In the genomic region with DNA sequence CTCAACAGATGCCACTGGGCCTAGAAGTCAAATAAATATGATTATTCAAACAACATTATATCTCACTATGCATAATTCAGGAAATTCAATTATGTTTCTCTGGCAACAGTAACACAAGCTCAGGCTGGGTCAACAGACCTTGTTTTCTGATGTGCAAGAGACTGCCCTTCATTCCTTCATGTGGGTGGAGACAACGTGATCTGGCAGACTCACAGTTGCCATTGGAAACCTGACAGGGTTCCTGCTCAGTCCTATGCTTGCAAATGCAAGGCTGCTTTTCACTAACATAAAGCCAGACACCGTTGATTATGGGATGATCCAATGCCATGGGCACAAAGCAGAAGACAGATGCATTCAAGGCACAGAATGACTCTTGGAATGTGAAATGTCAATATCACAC, we compare ENCODE assay signal across 11 mouse cellular contexts.
DNase-seq lines count a peak whose midpoint lies in the region; ATAC-seq lines count a peak whose summit lies in the region.
"Had no signal": no experiment of that assay in that cellular context is flagged by ENCODE, and none has a peak within 500 bp of the region (broad histone marks: within the 10 kb centered on the region; RNA-seq: fewer than 3 reads in every experiment).

No protein-coding gene starts in this region.

- H3K36me3 ChIP-seq in hindbrain, embryonic 13.5 days = no peaks in the 10 kb centered on the region
- no peaks in the 10 kb centered on the region for H3K36me3 ChIP-seq in hindbrain, embryonic 12.5 days
- no peaks in the 10 kb centered on the region for H3K36me3 ChIP-seq in hindbrain, embryonic 16.5 days (ENCODE audit: control insufficient read depth, insufficient read depth, low read length)
- no peaks in the 10 kb centered on the region for H3K36me3 ChIP-seq in midbrain, embryonic 11.5 days (ENCODE audit: control insufficient read depth, insufficient read depth, low read length)
- H3K36me3 ChIP-seq in heart, embryonic 10.5 days = no peaks in the 10 kb centered on the region
- H3K36me3 ChIP-seq: G1E; heart, embryonic 12.5 days; limb, embryonic 12.5 days had no signal

- H3K9me3 ChIP-seq in hindbrain, embryonic 13.5 days = no peaks in the 10 kb centered on the region
- no peaks in the 10 kb centered on the region for H3K9me3 ChIP-seq in hindbrain, embryonic 12.5 days (replicated peaks)
- H3K9me3 ChIP-seq in hindbrain, embryonic 16.5 days (ENCODE audit: control insufficient read depth, low read length) = no peaks in the 10 kb centered on the region
- no peaks in the 10 kb centered on the region for H3K9me3 ChIP-seq in midbrain, embryonic 11.5 days (ENCODE audit: control insufficient read depth, low read length)
- H3K9me3 ChIP-seq in heart, embryonic 10.5 days = no peaks in the 10 kb centered on the region
- H3K9me3 ChIP-seq: G1E; heart, embryonic 12.5 days; limb, embryonic 12.5 days had no signal

- DNase-seq in brain, embryonic 18.5 days (ENCODE audit: low read depth, low spot score) = peak; percentile 42
- no peak for DNase-seq in midbrain, embryonic 11.5 days (ENCODE audit: low spot score, missing footprints)
- no peak for DNase-seq in heart, embryonic 10.5 days (ENCODE audit: low spot score)
- no peak for DNase-seq in testis, postnatal 10 days (ENCODE audit: low spot score)
- DNase-seq: cerebellum, adult 8-10 months had no signal

- no peak overlapping the region for H3K9ac ChIP-seq in hindbrain, embryonic 13.5 days
- H3K9ac ChIP-seq in hindbrain, embryonic 12.5 days = no peak overlapping the region
- H3K9ac ChIP-seq in hindbrain, embryonic 16.5 days (ENCODE audit: low read depth, low read length) = no peak overlapping the region
- H3K9ac ChIP-seq in midbrain, embryonic 11.5 days (ENCODE audit: low read length) = no peak overlapping the region
- H3K9ac ChIP-seq: heart, embryonic 12.5 days; limb, embryonic 12.5 days had no signal

- H3K27me3 ChIP-seq in hindbrain, embryonic 13.5 days = 0 out of 2 replicates have a peak, but pooled peaks cover 3% of the 10 kb centered on the region
- H3K27me3 ChIP-seq in hindbrain, embryonic 12.5 days = no peaks in the 10 kb centered on the region
- no peaks in the 10 kb centered on the region for H3K27me3 ChIP-seq in hindbrain, embryonic 16.5 days (replicated peaks; ENCODE audit: control insufficient read depth, insufficient read depth, low read length)
- 0 out of 2 replicates have a peak, but pooled peaks cover 2% of the 10 kb centered on the region for H3K27me3 ChIP-seq in midbrain, embryonic 11.5 days (ENCODE audit: control insufficient read depth, insufficient read depth, low read length)
- H3K27me3 ChIP-seq in heart, embryonic 10.5 days (ENCODE audit: insufficient read depth, poor library complexity, severe bottlenecking) = no peaks in the 10 kb centered on the region
- H3K27me3 ChIP-seq: heart, embryonic 12.5 days had no signal

- no peak overlapping the region for H3K4me2 ChIP-seq in hindbrain, embryonic 13.5 days
- H3K4me2 ChIP-seq in hindbrain, embryonic 12.5 days (replicated peaks) = no peak overlapping the region
- H3K4me2 ChIP-seq in hindbrain, embryonic 16.5 days (ENCODE audit: low read length) = no peak overlapping the region
- H3K4me2 ChIP-seq in midbrain, embryonic 11.5 days = no peak overlapping the region
- H3K4me2 ChIP-seq: heart, embryonic 12.5 days; limb, embryonic 12.5 days had no signal

- WGBS in hindbrain, embryonic 13.5 days = 33% methylated on average over 2 of the region's 2 CpGs
- WGBS in hindbrain, embryonic 12.5 days = 50% methylated on average over 2 of the region's 2 CpGs
- WGBS in hindbrain, embryonic 16.5 days = 42% methylated on average over 2 of the region's 2 CpGs
- WGBS in midbrain, embryonic 11.5 days = 24% methylated on average over 2 of the region's 2 CpGs
- 71% methylated on average over 2 of the region's 2 CpGs for WGBS in heart, embryonic 10.5 days

- H3K4me1 ChIP-seq in hindbrain, embryonic 13.5 days (replicated peaks) = peaks cover 14% of the 10 kb centered on the region; the same call in 1 of the 2 replicates
- peaks cover 5% of the 10 kb centered on the region; the same call in 1 of the 2 replicates for H3K4me1 ChIP-seq in hindbrain, embryonic 12.5 days
- H3K4me1 ChIP-seq in hindbrain, embryonic 16.5 days (ENCODE audit: control insufficient read depth, insufficient read depth, low read depth, low read length) = peaks cover 2% of the 10 kb centered on the region
- H3K4me1 ChIP-seq in midbrain, embryonic 11.5 days (ENCODE audit: control insufficient read depth, insufficient read depth, low read length) = peaks cover 13% of the 10 kb centered on the region
- peaks cover 6% of the 10 kb centered on the region for H3K4me1 ChIP-seq in heart, embryonic 10.5 days

- H3K27ac ChIP-seq in hindbrain, embryonic 13.5 days = peak overlapping the region; percentile 40; the same call in 1 of the 2 replicates
- H3K27ac ChIP-seq in hindbrain, embryonic 12.5 days = no peak overlapping the region
- peak overlapping the region; percentile 34; the same call in 1 of the 2 replicates for H3K27ac ChIP-seq in hindbrain, embryonic 16.5 days (ENCODE audit: low read depth, low read length)
- H3K27ac ChIP-seq in midbrain, embryonic 11.5 days (ENCODE audit: low read depth, low read length) = peak overlapping the region; percentile 45
- no peak overlapping the region for H3K27ac ChIP-seq in heart, embryonic 10.5 days
- H3K27ac ChIP-seq: limb, embryonic 12.5 days had no signal

- no peak for ATAC-seq in hindbrain, embryonic 13.5 days (ENCODE audit: low FRiP score)
- ATAC-seq in hindbrain, embryonic 12.5 days (ENCODE audit: low FRiP score) = no peak
- peak; percentile 72; the same call in 1 of the 2 replicates for ATAC-seq in hindbrain, embryonic 16.5 days
- 0 out of 2 replicates have a peak, but pooled peaks have one; percentile 39 for ATAC-seq in midbrain, embryonic 11.5 days (ENCODE audit: low FRiP score)

- no peak overlapping the region for H3K4me3 ChIP-seq in hindbrain, embryonic 13.5 days
- no peak overlapping the region for H3K4me3 ChIP-seq in hindbrain, embryonic 12.5 days
- H3K4me3 ChIP-seq in hindbrain, embryonic 16.5 days (ENCODE audit: low read length) = no peak overlapping the region
- H3K4me3 ChIP-seq in midbrain, embryonic 11.5 days (ENCODE audit: low read depth, low read length) = no peak overlapping the region
- H3K4me3 ChIP-seq in heart, embryonic 10.5 days = no peak overlapping the region
- H3K4me3 ChIP-seq: heart, embryonic 12.5 days; limb, embryonic 12.5 days had no signal

Comparison
In these comparisons a context has a peak if more than half of its experiments do, and no peak if none do; other contexts are left out.
1. ATAC-seq: peak in hindbrain, embryonic 16.5 days (single experiment) and midbrain, embryonic 11.5 days (single experiment); none in hindbrain, embryonic 13.5 days (single experiment) and hindbrain, embryonic 12.5 days (single experiment).
2. H3K27ac ChIP-seq: peak in hindbrain, embryonic 13.5 days (single experiment), hindbrain, embryonic 16.5 days (single experiment) and midbrain, embryonic 11.5 days (single experiment); none in hindbrain, embryonic 12.5 days (single experiment) and heart, embryonic 10.5 days (single experiment).